Mouse (Mus musculus): ENCODE results near the gene Actn2. TPM values are rescaled to one million over a fixed set of nuclear protein-coding genes. Genes with fewer than 3 reads are reported as not detected.

Gene Actn2
- 100 to 1,000 TPM in 1 of 2 experiments, 10 to 100 TPM in 1; 43.7 to 240 TPM for total RNA-seq (2021)
- long read RNA-seq, experiment 1, transcript Actn2-201 (21 exons, 3,013 nt), result major isoform, 31 of 59 reads
- long read RNA-seq, experiment 1, partial matches to known transcripts, result 17 of 59 reads
- long read RNA-seq, experiment 1, other reads (novel, unspliced or antisense), result 10 of 59 reads
- long read RNA-seq, experiment 2, transcript Actn2-201 (21 exons, 3,013 nt), result major isoform, 14 of 32 reads
- long read RNA-seq, experiment 2, partial matches to known transcripts, result 13 of 32 reads
- long read RNA-seq, experiment 2, other reads (novel, unspliced or antisense), result 5 of 32 reads

DNA sequence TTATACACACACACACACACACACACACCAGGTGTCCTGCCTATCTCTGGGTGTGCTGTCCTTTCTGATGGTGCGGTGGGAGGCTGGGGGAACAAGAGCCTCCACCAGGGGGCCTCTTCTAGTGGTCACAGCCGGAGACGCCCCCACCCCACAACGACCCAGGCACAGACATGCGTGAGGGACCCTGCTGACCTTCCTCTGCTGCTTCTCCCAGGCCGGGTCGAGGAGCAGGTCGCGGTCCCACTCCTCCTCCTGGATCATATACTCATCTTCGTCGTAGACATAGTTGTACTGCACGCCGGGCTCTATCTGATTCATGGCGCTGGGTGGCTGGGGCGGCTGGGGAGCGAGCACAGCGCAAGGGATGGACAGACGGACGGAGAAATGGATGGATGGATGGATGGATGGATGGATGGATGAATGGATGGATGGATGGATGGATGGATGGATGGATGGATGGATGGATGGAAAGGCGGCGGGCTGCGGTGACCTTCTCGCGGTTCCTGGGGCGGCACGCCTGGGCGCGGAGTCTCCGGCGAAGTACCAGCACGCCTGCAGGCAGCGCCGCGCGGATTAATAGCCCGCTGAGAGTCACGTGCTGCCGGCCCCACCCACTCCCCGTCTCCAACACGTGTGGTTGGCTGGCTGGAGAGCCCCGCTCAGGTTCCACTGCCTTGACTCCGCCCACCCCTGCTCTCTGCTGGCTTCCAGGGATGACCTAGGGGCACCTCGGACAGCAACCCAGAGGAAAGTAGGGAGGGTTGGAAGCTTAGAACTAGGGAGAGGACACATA, at the start of gene Actn2:
Actn2 (minus strand) TSS at position 578 of the 793 bp plus-strand sequence.
- peak; percentile 86 for DNase-seq

DNA sequence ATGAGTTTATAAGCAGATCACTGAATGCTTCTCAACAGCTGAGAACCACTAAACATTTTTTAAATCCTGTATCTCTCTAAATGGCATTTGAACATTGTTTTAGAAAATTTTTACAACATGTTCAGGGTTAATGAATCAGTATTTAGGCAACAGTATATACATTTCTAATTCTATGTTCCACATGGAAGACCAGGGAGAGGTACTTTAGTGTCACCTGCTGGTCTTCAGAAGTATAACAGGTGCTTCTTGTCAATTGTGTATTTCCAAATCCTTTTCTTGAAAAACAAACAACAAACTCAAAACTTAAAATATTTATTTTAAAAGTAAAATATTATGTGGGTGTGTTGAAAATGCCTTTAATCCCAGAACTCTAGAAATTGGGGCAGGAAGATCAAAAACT, 45.7 kb upstream of the Actn2 start:
- DNase-seq, result peak; percentile 18

DNA sequence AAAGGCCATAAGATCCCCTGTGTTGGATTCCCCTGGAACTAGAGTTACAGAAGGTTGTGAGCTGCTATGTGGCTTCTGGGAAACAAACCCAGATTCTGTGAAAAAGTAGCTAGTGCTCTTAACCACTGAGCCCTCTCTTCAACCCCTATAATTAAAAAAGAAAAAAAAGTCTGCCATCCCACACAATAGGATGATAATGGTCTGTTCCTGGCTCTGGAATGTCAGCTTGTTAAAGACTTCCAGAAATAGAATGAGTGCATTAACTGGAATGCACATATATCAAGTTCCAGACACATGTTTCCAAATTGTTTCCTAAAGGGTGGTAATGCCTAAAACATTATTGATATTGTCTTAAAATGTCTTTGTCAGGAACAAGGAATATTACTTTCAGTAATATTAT, 44.2 kb upstream of the Actn2 start:
- DNase-seq, result no peak

DNA sequence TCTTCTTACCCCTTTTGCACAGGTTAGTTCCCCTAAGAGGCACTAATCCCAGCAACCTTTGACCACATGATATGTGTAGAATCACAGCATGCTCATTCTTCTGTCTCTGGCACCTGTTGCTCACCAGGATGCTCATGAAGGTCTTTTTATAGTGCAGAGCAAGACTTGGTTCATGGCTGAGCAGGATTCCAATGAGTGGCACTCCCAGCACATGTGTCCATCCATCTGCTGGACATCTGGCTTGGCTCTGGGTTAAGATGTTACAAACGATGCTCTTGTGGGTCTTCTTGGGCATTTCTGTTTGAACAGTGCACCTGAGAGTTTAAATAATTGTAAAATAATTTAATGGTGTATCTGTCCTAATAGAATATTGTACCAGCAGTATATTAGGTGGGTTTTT, 36.2 kb upstream of the Actn2 start:
- DNase-seq, result no peak

DNA sequence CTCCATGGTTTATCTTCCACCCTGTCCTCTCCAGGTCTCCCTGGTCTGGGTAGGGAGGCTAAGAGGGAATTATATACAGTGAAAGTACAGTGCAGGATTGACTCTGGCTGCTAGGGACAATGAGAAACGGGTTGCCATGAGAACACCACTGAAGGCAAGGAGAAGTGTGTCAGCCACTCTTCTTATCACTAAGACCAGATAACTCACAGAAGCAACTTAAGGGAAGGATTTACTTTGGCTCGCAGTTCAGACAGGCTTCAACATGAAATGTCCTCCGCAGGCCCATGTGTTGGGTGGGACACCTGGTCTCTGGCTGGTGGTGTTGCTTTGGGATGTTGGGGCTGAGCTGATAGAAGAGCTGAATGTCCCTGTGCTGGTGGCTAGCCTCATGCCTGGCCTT, 32.2 kb upstream of the Actn2 start:
- DNase-seq, result no peak

DNA sequence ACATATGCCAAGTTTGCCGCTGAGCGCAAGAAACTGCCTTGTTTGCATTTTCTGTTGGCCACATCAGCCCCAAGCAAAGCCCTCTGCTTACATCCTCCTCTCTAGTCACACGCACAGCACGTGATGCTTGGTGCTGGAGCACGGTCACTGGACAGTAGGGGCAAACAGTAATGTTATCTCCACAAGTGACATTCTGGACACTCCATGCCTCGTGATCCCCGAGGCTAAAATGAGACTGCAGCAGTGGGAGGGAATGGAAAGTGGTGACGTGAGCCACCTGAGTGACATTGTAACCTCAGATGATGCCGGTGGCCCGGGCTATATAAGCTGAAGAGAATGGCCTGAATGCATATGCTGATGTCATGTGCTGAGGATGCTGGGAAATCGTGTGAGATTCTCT, 29.4 kb upstream of the Actn2 start:
- DNase-seq, result no peak

DNA sequence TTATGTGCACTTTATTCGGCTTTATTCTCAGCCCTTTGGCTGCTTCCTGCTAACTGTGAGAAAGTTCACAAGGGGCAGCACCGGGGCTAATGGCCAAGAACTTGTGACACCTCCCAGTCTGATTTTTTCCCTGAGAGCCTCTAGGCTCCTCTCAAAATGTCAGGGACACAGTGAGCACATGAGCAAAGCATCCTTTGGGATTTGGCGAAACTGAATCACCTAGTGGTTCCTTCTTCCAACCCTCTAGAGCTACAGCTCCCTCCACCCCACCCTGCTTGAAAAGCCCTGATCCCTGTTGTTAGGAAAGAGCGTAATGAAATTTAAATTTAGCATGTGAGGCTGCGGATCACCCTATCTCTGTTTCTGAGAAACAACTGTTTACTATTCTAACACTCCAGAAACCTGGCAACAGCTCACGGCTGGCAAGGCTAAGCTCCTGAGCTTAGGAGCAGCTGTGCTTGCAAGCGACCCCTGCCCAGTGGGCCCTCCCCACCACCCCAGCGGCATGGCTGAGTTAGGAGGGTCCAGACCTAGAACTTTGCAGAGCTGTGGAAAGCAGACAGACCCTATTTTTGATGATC, 28.6 kb upstream of the Actn2 start:
- DNase-seq, result peak; percentile 74

DNA sequence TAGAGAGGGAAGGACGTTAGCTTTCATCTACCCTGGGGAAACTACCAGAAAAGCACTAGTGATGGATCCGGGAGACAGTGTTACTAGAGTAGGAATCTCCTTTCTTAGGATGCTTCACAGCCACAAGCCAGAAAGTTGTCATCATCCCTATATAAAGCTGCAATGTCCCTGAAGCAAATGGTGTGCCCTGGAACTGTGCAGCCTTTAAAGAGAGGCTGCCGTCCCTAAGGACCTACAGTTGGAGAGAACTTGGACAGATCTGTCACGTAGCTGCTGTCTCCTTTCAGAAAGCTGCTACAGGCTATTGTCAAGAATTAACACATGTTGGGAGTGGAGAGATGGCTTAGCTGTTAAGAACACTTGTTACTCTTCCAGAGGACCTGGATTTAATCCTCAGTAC, 20.9 kb upstream of the Actn2 start:
- no peak for DNase-seq

DNA sequence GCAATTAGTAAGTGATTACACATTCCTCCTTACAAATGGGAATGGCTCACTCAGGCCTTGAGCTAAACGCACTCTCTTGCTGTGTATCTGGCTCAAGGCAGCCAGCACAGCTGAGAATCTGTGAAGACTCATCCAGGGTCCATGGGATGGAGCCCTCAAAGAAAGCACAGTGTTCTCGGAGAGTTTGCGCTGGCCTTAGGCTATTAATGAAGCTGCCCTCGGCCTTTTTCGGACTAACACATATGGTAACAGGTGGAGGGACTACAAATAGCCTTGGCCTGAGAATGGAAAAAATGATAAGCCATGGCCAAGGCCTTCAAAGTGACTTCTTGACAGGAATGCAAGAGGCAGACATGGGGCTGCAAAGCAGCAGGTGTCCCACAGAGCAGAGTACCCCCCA, 17.0 kb upstream of the Actn2 start:
- no peak for DNase-seq

DNA sequence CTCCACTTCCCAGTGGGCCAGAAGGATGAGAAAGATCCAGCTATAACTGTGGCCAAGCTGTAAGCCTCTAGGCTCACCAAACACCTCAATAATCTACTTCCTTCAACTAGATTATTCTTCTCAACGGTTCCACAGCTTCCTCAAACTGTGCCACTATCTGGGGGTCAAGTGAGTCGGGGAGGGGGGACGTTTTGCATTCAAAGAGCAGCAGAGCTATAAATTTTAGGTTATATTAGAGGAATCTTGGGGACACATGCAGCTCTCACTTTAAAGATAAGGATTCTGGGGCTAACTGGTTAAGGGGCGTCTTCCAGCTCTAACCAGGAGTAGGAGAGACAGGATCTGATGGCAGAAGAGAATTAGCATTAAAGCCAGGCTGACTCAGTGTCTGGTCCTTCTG, 15.6 kb upstream of the Actn2 start:
- no peak for DNase-seq

DNA sequence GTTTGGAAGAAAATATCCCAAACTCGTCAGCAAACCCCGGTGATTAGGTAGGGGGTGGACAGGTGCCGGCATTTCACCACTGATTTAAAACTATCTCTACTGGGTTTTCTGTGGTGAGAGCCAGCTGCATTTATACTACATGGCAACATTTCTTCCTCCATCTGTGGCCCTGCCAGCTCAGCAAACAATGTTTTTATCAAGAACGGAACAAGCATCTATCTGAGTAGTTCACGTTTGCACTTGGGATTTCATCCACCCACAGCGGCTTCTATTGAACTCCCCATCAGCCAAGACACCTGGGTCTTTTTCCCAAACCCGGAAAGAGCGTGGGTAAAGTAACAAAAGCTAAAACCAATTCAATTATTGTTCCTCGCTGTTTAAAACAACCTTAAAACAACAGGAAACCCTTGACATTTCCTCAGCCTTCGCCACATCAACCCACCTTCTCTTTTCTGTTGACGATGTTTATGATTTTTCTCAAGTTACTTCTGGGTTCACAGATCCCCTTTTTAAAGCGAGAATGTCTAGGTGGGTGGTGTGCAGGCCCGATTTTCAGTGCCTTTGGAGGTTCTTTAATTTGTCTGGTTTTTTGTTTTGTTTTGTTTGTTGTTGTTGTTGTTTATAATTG, 8.8 kb upstream of the Actn2 start:
- DNase-seq, result no peak

DNA sequence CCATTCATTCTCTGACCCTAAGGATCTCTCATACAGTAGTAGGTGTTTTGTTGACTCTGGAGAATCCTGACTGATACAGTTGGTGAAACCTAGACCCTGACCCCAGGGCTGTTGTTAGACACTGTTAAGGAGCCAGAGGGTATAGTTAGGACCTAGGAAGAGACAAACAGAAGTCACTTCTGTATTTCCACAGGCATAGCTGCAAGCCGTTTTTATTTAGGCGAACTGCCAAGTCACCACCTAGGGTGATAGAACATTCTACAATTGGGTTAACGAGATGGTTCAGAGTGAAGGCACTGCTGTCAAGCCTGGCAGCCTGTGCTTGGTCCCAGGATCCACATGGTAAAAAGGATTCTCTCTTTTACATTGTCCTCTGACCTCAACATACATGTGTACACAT, 6.3 kb upstream of the Actn2 start:
- DNase-seq, result no peak

DNA sequence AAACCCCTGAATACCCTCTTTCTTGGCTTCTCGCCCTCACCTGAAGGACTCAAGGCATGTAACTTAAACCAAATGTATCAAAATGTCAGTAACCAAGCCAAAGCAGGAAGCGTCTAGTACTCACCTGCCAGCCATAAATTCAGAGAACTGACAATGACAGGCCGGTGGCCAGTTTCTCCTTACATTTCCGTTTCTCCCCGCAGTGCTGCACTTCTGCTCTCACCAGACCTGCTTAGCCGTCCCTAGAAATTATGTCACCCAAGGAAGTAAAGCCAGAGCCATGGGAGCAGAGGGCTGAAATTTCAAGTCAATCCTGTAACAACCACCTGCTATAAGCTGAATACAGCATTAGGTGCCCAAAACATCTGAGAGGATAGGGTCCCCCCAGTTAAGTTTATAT, 887 bp upstream of the Actn2 start:
- DNase-seq, result no peak

DNA sequence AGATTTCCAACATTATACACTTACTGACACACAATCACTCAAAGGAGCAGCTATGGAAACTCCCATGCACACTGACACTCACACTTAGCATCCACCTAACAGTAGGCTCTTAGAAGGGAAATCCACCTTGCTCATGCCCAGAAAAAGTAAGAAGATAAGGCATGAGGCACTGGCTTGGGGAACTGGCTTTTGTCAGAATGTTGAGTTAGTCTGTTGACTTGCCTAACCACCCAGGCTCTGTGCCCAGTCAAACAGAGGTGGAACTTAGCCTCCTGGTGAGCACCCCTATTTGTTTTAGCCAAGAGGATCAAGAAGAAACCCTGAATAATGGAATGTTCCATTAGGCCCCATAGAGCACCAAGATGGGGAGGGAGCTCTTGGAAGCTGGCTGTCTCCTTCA, 1.1 kb downstream of the Actn2 start:
- DNase-seq, result peak; percentile 12

DNA sequence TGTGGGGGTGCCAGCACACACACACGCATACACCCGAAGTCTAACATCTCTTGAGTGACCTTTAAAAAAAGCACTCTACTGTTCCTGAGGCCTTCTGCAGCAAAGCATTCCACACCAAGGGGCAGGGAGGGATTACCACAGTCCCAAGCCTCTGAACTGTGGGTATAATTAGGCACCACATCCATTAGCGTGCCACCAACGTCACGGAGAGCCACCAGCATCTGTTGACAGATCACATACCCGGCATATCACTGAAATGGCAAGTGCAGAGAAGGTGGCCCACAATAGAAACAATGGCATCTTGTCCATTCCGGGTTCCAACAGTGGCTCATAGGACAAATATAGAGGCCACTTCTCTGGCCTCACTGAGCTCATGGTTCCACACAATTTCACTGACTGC, 2.8 kb downstream of the Actn2 start:
- no peak for DNase-seq

DNA sequence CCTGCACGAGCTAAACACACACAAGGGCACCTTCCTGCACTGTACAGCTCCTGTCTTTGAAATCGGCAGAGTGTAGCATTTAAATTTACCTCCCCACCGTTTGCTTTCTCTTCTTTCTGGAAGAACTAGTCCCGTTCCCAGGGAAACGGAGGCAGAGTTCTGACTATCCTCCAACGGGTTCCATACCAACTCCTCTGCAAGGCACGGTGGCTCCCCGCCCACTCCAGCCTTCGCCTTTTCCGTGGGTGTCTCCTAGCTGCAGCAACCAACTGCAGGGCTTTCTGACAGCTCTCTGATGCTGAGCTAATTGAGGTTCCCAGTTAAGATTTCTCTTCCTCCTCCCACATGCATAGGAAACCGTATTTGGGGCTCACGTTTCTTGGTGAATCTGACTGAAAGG, 6.5 kb downstream of the Actn2 start:
- DNase-seq, result no peak

DNA sequence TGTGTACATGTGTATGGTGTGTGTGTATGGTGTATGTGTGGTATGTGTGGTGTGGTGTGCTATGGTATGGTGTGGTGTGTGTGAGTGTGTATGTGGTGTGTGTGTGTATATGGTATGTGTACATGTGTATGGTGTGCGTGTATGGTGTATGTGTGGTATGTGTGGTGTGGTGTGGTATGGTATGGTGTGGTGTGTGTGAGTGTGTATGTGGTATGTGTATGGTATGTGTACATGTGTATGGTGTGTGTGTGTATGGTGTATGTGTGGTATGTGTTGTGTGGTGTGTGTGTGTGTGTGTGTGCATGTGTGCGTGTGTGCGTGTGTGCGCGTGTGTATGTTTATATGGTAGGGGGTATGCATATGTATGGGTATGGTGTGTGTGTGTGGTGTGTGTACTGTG, 9.0 kb downstream of the Actn2 start:
- no peak for DNase-seq

DNA sequence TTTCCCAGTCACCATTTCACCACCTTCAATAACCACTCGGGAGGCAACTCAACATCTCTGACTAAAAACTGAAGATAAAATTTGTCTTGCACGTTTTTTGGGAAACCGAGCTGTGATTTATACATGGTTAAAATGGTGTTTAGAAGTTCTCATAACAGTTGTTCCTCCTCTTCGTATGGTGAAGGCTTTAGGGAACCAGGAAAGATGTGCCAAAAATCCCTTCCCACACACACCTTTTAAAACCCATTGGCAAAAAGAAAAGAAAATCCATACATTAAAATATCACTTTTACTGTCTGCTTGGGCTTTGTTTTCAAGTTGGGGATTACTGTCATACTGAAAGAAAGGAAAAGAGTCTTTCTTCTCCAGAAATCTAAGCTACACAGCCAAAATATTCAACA, 12.2 kb downstream of the Actn2 start:
- no peak for DNase-seq

DNA sequence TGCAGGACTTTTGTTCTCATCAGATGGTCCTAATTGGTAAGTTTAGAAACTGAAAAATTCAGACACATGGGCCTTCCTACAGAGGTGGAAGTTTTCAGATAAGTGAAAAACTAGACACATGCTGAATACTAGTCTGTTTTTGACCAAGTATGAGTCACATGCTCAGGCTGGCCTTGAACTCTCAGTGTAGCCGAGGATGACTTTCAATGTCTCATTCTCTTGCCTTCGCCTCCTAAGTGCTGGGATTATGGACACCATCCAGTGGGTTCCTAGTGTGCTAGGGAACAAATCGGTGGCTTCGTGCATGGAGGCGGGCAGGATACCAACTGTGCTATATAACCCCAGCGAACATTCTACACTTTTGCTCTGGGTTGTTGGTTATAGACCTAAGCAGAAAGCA, 13.0 kb downstream of the Actn2 start:
- peak; percentile 22 for DNase-seq

DNA sequence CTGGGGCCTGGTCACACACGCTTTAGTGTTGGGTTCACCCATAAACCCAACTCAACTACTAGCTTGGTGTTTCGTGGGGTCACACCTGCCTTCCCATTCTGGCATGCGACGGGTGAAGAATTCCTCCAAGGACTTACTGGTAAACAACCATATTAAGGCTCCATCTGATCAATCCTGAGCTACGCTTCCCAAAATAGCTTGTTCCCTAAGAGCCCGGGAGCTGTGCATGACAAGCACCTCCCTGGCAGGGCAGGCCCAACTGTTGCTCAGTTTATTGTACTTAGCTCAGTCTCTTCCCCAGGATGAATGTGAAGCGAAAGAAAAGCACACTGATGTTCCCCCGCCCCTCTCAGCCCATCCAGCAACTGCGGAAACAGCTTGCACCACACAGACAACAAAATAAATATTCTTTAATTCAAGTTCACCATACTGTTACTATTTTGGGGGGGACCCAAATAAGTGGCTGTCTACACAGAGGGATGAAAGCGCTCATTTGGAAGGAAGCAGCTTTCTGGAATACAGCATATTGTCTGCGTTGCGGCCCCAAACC, 17.4 kb downstream of the Actn2 start:
- no peak for DNase-seq

DNA sequence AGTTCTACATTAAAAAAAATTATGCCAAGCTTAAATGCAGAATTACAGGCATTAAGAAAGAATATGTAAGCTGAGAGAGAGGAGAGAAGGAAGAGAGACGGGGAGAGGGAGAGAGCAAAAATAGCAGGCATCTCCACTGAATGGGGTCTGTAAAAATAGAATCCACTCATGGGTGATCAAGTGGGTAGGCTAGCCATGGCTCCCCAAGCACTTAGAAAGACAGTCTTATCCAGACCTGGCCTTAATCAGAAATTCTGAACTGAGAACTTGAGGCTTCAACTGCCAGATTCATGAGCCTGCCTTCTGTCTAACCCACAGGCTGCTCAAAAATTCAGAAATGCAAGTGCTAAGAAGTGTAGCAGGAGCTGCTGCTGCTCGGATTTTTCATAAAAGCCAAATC, 20.4 kb downstream of the Actn2 start:
- no peak for DNase-seq

DNA sequence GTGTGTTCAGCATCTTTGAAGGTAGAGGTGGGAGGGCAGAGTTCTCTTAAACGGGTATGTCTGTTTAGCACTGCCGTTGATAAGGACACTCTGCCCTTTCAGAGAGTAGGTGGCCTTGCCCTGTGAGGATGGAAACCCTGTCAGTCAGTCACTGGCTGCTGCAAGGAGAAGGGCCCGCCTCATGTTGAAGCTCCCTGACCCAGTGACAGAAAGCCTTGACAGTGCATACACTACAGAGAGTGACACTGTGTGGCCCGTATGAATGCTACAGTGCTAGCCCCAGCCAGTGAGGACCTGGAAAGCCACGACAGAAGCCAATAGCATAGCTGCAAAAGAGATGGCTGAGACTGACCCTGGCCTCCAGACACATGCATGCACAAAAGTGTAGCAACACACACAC, 22.5 kb downstream of the Actn2 start:
- peak; percentile 28 for DNase-seq

Data from adrenal gland, postnatal 10 days (tissue).